Mouse (Mus musculus) limb, embryonic 11.5 days (tissue): ENCODE data around the gene Zscan10. TPM values are rescaled to one million over a fixed set of nuclear protein-coding genes. Genes with fewer than 3 reads are reported as not detected.

Experiments used
- polyA plus RNA-seq: library from polyadenylated mRNA; unstranded; fragments of >200 nt; fragmentation: Nextera tagmentation; extraction: Ambion mirVana; gene quantifications from 2 replicates; pipeline ENCODE4 v1.2.1, GENCODE M21; 2014

Gene Zscan10
- polyA plus RNA-seq, 1 experiment from 2014 or later: 0.80 TPM

Other genes starting within 250 kb of the Zscan10 start
- gene Vmn2r116, start 216.3 kb upstream of the Zscan10 start, polyA plus RNA-seq: not detected in 2 replicates
- not detected in 2 replicates for gene Vmn2r117, start 121.2 kb upstream of the Zscan10 start, polyA plus RNA-seq
- gene Zfp213, start 36.6 kb upstream of the Zscan10 start, polyA plus RNA-seq: 24.4 and 25.6 TPM in 2 replicates
- gene Zfp13, start 1.4 kb upstream of the Zscan10 start, polyA plus RNA-seq: 20.5 and 22.7 TPM in 2 replicates
- gene Mmp25, start 44.4 kb downstream of the Zscan10 start, polyA plus RNA-seq: 0.45 and 0.63 TPM in 2 replicates
- gene Bicdl2, start 59.6 kb downstream of the Zscan10 start, polyA plus RNA-seq: 0.91 and 1.3 TPM in 2 replicates
- 45.5 and 53.0 TPM in 2 replicates for gene Hcfc1r1, start 72.7 kb downstream of the Zscan10 start, polyA plus RNA-seq
- 54.8 and 58.1 TPM in 2 replicates for gene Thoc6, start 73.0 kb downstream of the Zscan10 start, polyA plus RNA-seq
- gene Tnfrsf12a, start 76.6 kb downstream of the Zscan10 start, polyA plus RNA-seq: 4.3 and 5.0 TPM in 2 replicates
- 21.3 and 23.3 TPM in 2 replicates for gene Cldn6, start 78.4 kb downstream of the Zscan10 start, polyA plus RNA-seq
- 7.4 and 7.6 TPM in 2 replicates for gene Cldn9, start 83.2 kb downstream of the Zscan10 start, polyA plus RNA-seq
- 0.09 and 0.13 TPM in 2 replicates for gene 1520401A03Rik, start 121.9 kb downstream of the Zscan10 start, polyA plus RNA-seq
- 47.8 and 51.6 TPM in 2 replicates for gene Pkmyt1, start 125.5 kb downstream of the Zscan10 start, polyA plus RNA-seq
- gene Paqr4, start 140.0 kb downstream of the Zscan10 start, polyA plus RNA-seq: 7.4 and 7.7 TPM in 2 replicates
- 14.8 and 16.2 TPM in 2 replicates for gene Kremen2, start 145.0 kb downstream of the Zscan10 start, polyA plus RNA-seq
- 125 and 129 TPM in 2 replicates for gene Flywch1, start 170.7 kb downstream of the Zscan10 start, polyA plus RNA-seq
- gene Flywch2, start 185.2 kb downstream of the Zscan10 start, polyA plus RNA-seq: 51.4 and 55.7 TPM in 2 replicates
- gene Srrm2, start 189.7 kb downstream of the Zscan10 start, polyA plus RNA-seq: 508 and 532 TPM in 2 replicates
- gene Elob, start 228.3 kb downstream of the Zscan10 start, polyA plus RNA-seq: 1,135 and 1,167 TPM in 2 replicates
- not detected in 2 replicates for gene Prss33, start 235.2 kb downstream of the Zscan10 start, polyA plus RNA-seq
- gene Prss32, start 243.0 kb downstream of the Zscan10 start, polyA plus RNA-seq: not detected in 2 replicates
- 2.5 and 2.6 TPM in 2 replicates for gene Prss41, start 243.3 kb downstream of the Zscan10 start, polyA plus RNA-seq